Mouse (Mus musculus) small intestine, adult 2 months (tissue): ENCODE measurements around the gene Ccdc125.

Source experiments
- CTCF ChIP-seq: fragments of 200-500 bp; IDR thresholded peaks from 2 replicates; pipeline ENCODE4 v1.5.1; 2012; ENCODE audit warnings: low read depth, mild to moderate bottlenecking, control low read depth, inconsistent platforms, low read length, moderate library complexity, mixed read lengths; ENCODE audit not compliant: insufficient replicate concordance, insufficient read length; ENCODE audit errors: extremely low read depth
- POLR2A ChIP-seq: fragments of 200-500 bp; IDR thresholded peaks from 2 replicates; pipeline ENCODE4 v1.6.1; 2012; ENCODE audit warnings: low read depth, mild to moderate bottlenecking, control low read depth, inconsistent platforms, low read length, moderate library complexity

GRCm38 (mm10) chr13:100650550-100651438 is 18.7 kb upstream of the Ccdc125 start, which contains the start of the genes Ak6 and Rad17:
- TF ChIP-seq CTCF (no peak; the same call in 1 of the 2 replicates), POLR2A (peak; percentile 33)
